Mouse (Mus musculus) ES-Bruce4 (cell line): Measurements from ENCODE around the gene Hopx. TPM values are rescaled to one million over a fixed set of nuclear protein-coding genes. Genes with fewer than 3 reads are reported as not detected.

Source experiments
- H3K27ac ChIP-seq: 2 replicates; pipeline ENCODE4 v1.5.1; 2012; ENCODE audit warnings: low read length, inconsistent platforms; ENCODE audit not compliant: insufficient read depth
- H3K27me3 ChIP-seq: 2 replicates; pipeline ENCODE4 v1.6.1; 2012; ENCODE audit warnings: mild to moderate bottlenecking, low read length, inconsistent platforms; ENCODE audit not compliant: control insufficient read depth, poor library complexity, insufficient read depth, severe bottlenecking
- H3K36me3 ChIP-seq: 2 replicates; pipeline ENCODE4 v1.6.1; 2012; ENCODE audit warnings: inconsistent platforms, mild to moderate bottlenecking, low read length, moderate library complexity; ENCODE audit not compliant: control insufficient read depth, poor library complexity, insufficient read depth, severe bottlenecking
- H3K4me1 ChIP-seq: one replicate; pipeline ENCODE4 v1.8.1; 2011; ENCODE audit warnings: low read length; ENCODE audit not compliant: control insufficient read depth, insufficient read depth
- H3K4me3 ChIP-seq: 2 replicates; pipeline ENCODE4 v1.5.1; 2011; ENCODE audit warnings: low read depth, mild to moderate bottlenecking, low read length
- H3K9ac ChIP-seq: 2 replicates; pipeline ENCODE4 v1.6.1; 2012; ENCODE audit warnings: low read depth, mild to moderate bottlenecking, inconsistent platforms; ENCODE audit not compliant: poor library complexity, severe bottlenecking
- H3K9me3 ChIP-seq: replicated peaks from 2 replicates; pipeline ENCODE4 v1.6.1; 2012; ENCODE audit warnings: mild to moderate bottlenecking, low read length, inconsistent platforms; ENCODE audit not compliant: control insufficient read depth, poor library complexity, insufficient read depth, severe bottlenecking
- CTCF ChIP-seq: IDR thresholded peaks from one replicate; pipeline ENCODE4 v1.8.1; 2011; ENCODE audit warnings: low read depth, low read length
- EP300 ChIP-seq: IDR thresholded peaks from 2 replicates; pipeline ENCODE4 v1.6.1; 2011; ENCODE audit warnings: low read depth, low read length; ENCODE audit not compliant: insufficient read depth
- POLR2A ChIP-seq: IDR thresholded peaks from one replicate; pipeline ENCODE4 v1.8.1; 2011; ENCODE audit warnings: low read length; ENCODE audit not compliant: insufficient read depth
- polyA plus RNA-seq: library from polyadenylated mRNA; stranded (reverse); fragments of >200 nt; gene quantifications from 2 replicates; pipeline ENCODE4 v1.2.4, GENCODE M21; 2011; ENCODE audit warnings: low read depth; ENCODE audit not compliant: missing spikeins, insufficient read depth, insufficient read length

Hopx gene
- polyA plus RNA-seq, 1 experiment, result 8.9 TPM

DNA sequence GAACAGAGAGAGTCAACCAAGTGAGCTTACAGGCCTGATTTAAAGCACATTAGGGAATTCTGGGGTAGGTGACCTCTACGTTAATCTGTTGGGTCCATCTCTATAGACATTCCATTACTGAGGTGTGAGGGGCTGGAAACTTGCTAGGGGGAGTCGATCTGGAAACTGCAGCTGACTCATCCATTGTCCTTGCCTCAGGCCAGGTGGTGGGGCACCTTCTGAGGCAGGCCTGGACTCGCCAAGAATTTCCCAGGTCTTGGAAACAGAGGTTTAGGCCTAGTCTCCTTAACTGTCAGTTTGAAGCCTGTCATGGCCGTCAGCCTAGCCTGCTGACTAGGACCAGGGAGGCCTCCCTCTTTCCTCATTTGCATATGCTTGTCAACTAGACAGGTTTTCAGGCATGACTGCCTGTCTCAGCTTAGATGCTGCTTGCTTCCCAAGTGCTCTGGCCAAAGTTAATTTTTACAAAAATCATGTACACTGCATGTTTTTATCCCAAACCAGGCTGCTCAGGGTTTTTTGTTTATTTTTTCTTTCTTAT is 21.8 kb upstream of the Hopx start:
- no peak overlapping the region for H3K9ac ChIP-seq
- H3K27ac ChIP-seq, result no peak overlapping the region
- no peaks in the 10 kb centered on the region for H3K27me3 ChIP-seq
- no peaks in the 10 kb centered on the region for H3K36me3 ChIP-seq
- TF ChIP-seq POLR2A (no peak), EP300 (peak; percentile 53; the same call in 1 of the 2 replicates)
- H3K4me1 ChIP-seq, result peaks cover 2% of the 10 kb centered on the region
- no peak overlapping the region for H3K4me3 ChIP-seq
- no peaks in the 10 kb centered on the region for H3K9me3 ChIP-seq

DNA sequence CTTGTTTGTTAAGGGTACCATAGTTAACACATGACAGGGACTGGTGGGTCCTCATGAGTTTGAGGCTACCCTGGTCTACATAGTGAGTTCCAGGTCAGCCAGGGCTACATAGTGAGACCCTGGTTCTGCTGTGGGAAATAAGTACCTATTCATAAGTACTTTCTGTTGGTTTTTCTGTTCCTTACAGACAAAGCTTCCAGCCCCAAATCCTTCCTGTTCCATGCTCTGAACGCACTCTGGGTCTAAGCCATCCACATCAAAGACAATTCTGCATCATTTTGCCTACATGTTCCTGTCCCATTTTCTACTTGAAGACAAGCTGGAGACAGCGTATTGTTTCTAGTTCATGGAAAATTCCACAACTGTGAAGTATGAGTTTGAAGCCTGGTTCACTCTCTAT is 20.0 kb upstream of the Hopx start:
- Histone ChIP-seq H3K9me3 (no peaks in the 10 kb centered on the region), H3K9ac (no peak overlapping the region), H3K4me3 (no peak overlapping the region), H3K36me3 (no peaks in the 10 kb centered on the region), H3K27ac (no peak overlapping the region), H3K27me3 (no peaks in the 10 kb centered on the region), H3K4me1 (peaks cover 4% of the 10 kb centered on the region)
- TF ChIP-seq CTCF, result no peak
- no peak for TF ChIP-seq EP300
- no peak for TF ChIP-seq POLR2A

DNA sequence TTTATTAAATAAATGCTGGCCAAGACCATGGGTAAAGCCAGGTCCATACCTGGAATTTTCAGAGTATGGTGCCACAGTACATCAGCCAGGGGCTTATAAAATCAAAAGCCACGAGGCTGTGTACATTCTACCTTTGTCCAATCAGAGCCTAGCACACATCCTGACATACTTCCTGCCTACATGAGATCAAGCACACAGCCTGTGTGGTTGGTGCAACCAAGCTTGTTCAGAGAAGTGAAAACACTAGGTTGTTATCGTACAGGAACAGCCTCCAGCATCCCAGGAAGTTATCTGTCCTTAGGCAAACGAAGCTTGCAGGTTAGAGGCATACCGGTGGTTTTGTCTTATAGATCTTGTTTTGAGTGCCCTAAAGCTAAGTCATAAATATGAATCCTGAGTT is 19.5 kb upstream of the Hopx start:
- Histone ChIP-seq H3K9ac (no peak overlapping the region), H3K4me1 (peaks cover 4% of the 10 kb centered on the region), H3K27me3 (no peaks in the 10 kb centered on the region), H3K9me3 (no peaks in the 10 kb centered on the region), H3K4me3 (no peak overlapping the region), H3K36me3 (no peaks in the 10 kb centered on the region), H3K27ac (no peak overlapping the region)
- TF ChIP-seq CTCF, result no peak
- no peak for TF ChIP-seq POLR2A
- TF ChIP-seq EP300, result no peak

DNA sequence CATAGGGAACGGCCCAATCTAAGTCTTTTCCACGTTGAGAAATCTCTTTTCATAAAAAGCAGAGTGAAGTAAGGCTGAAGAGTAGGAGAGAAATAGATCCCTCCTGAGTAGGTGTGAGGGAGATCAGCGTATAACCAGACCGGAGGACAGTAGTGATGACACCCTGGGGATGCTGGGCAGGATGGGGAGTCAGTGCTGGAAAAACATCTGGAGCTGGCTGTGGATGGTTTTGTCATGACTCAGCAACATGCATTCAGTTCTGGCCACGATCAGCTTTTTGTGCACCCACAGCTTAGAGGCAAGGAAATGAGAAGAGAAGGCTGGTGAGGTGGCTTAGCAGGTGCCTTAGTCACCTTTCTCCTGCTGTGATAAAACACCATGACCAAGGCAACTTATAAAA is 19.0 kb upstream of the Hopx start:
- H3K27me3 ChIP-seq, result no peaks in the 10 kb centered on the region
- peaks cover 4% of the 10 kb centered on the region for H3K4me1 ChIP-seq
- H3K9ac ChIP-seq, result no peak overlapping the region
- H3K4me3 ChIP-seq, result no peak overlapping the region
- no peaks in the 10 kb centered on the region for H3K36me3 ChIP-seq
- H3K27ac ChIP-seq, result no peak overlapping the region
- H3K9me3 ChIP-seq, result peaks cover under 1% of the 10 kb centered on the region
- TF ChIP-seq EP300 (no peak), POLR2A (no peak), CTCF (no peak)

DNA sequence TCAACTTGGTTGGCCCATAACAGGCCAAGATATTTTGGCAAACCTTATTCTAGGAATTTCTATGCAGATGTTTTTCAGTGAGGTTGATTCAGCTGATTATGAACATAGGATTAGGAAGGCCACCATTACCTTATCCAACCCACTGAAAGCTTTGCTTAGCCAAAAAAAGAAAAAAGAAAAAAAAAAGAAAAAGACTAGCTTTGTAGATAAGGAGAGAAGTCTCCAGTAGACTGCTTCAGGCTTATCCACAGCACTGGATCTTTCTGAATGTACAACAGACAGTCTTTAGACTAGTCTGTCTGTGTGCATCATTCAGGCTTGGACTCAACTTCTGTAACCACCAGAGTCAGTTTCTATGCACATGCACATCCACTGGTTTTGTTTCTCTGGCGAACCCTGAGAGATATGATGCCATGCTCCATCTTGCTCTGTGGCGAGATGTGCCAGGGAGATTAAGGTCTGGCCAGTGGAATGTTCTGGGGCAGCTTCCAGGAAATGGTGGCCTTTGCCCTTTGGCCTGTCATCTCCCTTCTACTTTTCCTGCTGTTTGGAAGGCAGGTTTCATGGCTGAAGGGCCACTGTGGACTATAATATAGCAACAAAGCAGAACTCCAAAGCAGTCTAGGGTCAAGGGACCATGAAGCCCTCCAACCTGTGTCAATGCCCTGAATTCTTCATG is 17.7 kb upstream of the Hopx start:
- Histone ChIP-seq H3K9ac (no peak overlapping the region), H3K27ac (no peak overlapping the region), H3K4me3 (no peak overlapping the region), H3K9me3 (peaks cover 10% of the 10 kb centered on the region), H3K36me3 (no peaks in the 10 kb centered on the region), H3K27me3 (no peaks in the 10 kb centered on the region), H3K4me1 (peaks cover 4% of the 10 kb centered on the region)
- TF ChIP-seq POLR2A (no peak), EP300 (no peak), CTCF (no peak)

DNA sequence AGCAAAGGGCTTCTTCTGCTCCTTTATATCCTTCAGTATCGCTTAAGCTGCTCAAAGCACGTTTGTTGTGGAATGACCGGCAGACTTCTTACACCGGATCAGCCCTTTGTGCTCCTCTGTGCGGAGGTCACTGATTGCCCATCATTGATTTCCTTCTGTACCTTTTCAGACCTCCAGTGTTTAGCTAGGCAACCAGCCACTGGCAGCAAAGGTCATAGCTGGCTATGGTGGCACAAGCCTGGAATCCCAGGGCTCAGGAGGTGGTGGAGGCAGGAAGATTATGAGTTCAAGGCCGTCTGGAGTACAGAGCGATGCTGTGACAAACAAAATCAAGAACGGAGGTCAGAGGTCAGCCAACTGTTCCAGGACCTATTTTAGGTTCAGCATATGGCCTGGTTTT is 17.0 kb upstream of the Hopx start:
- no peak for TF ChIP-seq POLR2A
- no peak for TF ChIP-seq EP300
- no peak for TF ChIP-seq CTCF
- no peaks in the 10 kb centered on the region for H3K27me3 ChIP-seq
- H3K4me3 ChIP-seq, result no peak overlapping the region

More for the DNA sequence above, 17.0 kb upstream of the Hopx start:
- H3K9ac ChIP-seq, result no peak overlapping the region
- H3K36me3 ChIP-seq, result no peaks in the 10 kb centered on the region
- H3K4me1 ChIP-seq, result peaks cover 4% of the 10 kb centered on the region
- H3K9me3 ChIP-seq, result peaks cover 18% of the 10 kb centered on the region
- no peak overlapping the region for H3K27ac ChIP-seq
